Mouse (Mus musculus): ENCODE data around the gene Brca1.
"Not testable (repeated sequence)": the region's sequence is repeated elsewhere in the genome, so short reads cannot be mapped to it uniquely, and the experiment has no call there.

DNA sequence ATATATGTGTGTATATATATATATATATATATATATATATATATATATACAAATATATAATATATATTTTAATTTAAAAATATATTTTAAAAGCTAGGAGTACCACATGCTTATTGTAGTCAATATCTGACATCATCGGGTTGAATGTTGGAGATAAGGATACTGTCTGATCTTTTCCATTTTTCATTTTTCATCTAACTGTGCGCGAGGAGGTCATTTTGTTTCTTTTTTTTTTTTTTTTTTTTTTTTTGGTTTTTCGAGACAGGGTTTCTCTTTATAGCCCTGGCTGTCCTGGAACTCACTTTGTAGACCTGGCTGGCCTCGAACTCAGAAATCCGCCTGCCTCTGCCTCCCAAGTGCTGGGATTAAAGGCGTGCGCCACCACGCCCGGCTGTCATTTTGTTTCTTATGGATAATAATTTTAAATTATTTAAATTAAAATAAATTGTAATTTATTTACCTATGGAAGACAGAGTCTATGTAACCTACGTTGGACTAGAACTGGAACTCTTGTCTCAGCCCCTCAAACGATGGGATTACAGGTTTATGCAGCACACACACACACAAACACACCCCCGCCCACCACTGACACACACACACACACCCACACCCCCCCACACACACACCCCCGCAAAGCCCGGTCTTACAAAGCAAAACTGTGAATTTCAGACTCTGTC, 110.2 kb downstream of the Brca1 start:
- not testable (repeated sequence) for TF ChIP-seq CTCF (IDR thresholded peaks at IDR 0.05; ENCODE audit: borderline replicate concordance, insufficient read depth, low read depth, low read length); POLR2A (IDR thresholded peaks at IDR 0.05; ENCODE audit: borderline replicate concordance, insufficient read depth, low read length)

All from cerebellum, adult 2 months (tissue).